Mouse (Mus musculus) heart, postnatal 0 days (tissue): Measurements from ENCODE around the gene Abcb11. TPM values are rescaled to one million over a fixed set of nuclear protein-coding genes. Genes with fewer than 3 reads are reported as not detected.

Source experiments
- ATAC-seq: fragments of 200-750 bp; cut with Nextera tagmentation; 2 replicates; pipeline ENCODE4 v1.8.0; 2017; ENCODE audit warnings: low read depth, moderate number of reproducible peaks, moderate library complexity; ENCODE audit not compliant: insufficient read depth
- DNase-seq: peaks from one replicate; pipeline ENCODE4 v3.0.0-alpha.2; 2016; ENCODE audit warnings: low spot score
- H3K27ac ChIP-seq: fragments of 300-500 bp; sonication (generic); 2 replicates; pipeline ENCODE4 v1.5.1; 2014; ENCODE audit warnings: low read depth, mild to moderate bottlenecking
- H3K27me3 ChIP-seq: fragments of 300-500 bp; sonication (generic); 2 replicates; pipeline ENCODE4 v1.6.1; 2014; ENCODE audit warnings: low read length, mixed read lengths; ENCODE audit not compliant: control insufficient read depth, insufficient read depth
- H3K36me3 ChIP-seq: fragments of 300-500 bp; sonication (generic); replicated peaks from 2 replicates; pipeline ENCODE4 v1.6.1; 2014; ENCODE audit warnings: low read length, mixed read lengths; ENCODE audit not compliant: control insufficient read depth, insufficient read depth
- H3K4me1 ChIP-seq: fragments of 300-500 bp; sonication (generic); 2 replicates; pipeline ENCODE4 v1.6.1; 2014; ENCODE audit warnings: antibody characterized with exemption; ENCODE audit not compliant: control insufficient read depth, insufficient read depth
- H3K4me2 ChIP-seq: fragments of 300-500 bp; sonication (generic); 2 replicates; pipeline ENCODE4 v1.6.1; 2014; ENCODE audit warnings: low read depth, mild to moderate bottlenecking, low read length, moderate library complexity
- H3K4me3 ChIP-seq: fragments of 300-500 bp; sonication (generic); 2 replicates; pipeline ENCODE4 v1.5.1; 2014; ENCODE audit warnings: low read depth, low read length
- H3K9ac ChIP-seq: fragments of 300-500 bp; sonication (generic); replicated peaks from 2 replicates; pipeline ENCODE4 v1.6.1; 2014; ENCODE audit warnings: low read depth, low read length, mixed read lengths
- H3K9me3 ChIP-seq: fragments of 300-500 bp; sonication (generic); replicated peaks from 2 replicates; pipeline ENCODE4 v1.6.1; 2016; ENCODE audit warnings: low read length; ENCODE audit not compliant: control insufficient read depth
- CTCF ChIP-seq: IDR thresholded peaks from 2 replicates; pipeline ENCODE4 v1.5.1; 2016; ENCODE audit warnings: antibody characterized with exemption, control low read depth, low read depth
- EP300 ChIP-seq: IDR thresholded peaks from 2 replicates; pipeline ENCODE4 v1.6.1; 2016; ENCODE audit warnings: antibody characterized with exemption, low read depth
- WGBS: fragments of 180-500 bp; shearing (Covaris S2); extraction: QIAGEN DNeasy Blood & Tissue Kit; methylation state at CpG from one replicate; pipeline ENCODE4 v1.1.7; 2014; 5-methylcytosine and 5-hydroxymethylcytosine counted together
- polyA plus RNA-seq: library from polyadenylated mRNA; unstranded; fragments of >200 nt; fragmentation: Nextera tagmentation; extraction: Ambion mirVana; gene quantifications from 2 replicates; pipeline ENCODE4 v1.2.1, GENCODE M21; 2015
- total RNA-seq: library from RNA; depleted of rRNA; stranded (reverse); fragments of >200 nt; gene quantifications from 2 replicates; pipeline ENCODE4 v1.2.3, GENCODE M21; 2014; ENCODE audit warnings: low replicate concordance; rRNA removed

Gene Abcb11
- total and polyA plus RNA-seq, 2 experiments from 2014 or later = not detected

- ATAC-seq = no peak
- WGBS = 19% methylated on average over 6 of the region's 6 CpGs
- Histone ChIP-seq H3K27ac (0 out of 2 replicates have a peak overlapping the region, but pooled peaks have one; percentile 63), H3K4me1 (0 out of 2 replicates have a peak, but pooled peaks cover 10% of the 10 kb centered on the region), H3K9me3 (no peaks in the 10 kb centered on the region), H3K4me3 (peak overlapping the region; percentile 90), H3K4me2 (peak overlapping the region; percentile 97), H3K9ac (peak overlapping the region; percentile 74), H3K27me3 (no peaks in the 10 kb centered on the region), H3K36me3 (peaks cover 16% of the 10 kb centered on the region)
- TF ChIP-seq EP300 (no peak), CTCF (no peak)
- no peak for DNase-seq
These were observed 137.2 kb downstream of the Abcb11 start for GRCm38 (mm10) chr2:69205185-69205584.

DNA sequence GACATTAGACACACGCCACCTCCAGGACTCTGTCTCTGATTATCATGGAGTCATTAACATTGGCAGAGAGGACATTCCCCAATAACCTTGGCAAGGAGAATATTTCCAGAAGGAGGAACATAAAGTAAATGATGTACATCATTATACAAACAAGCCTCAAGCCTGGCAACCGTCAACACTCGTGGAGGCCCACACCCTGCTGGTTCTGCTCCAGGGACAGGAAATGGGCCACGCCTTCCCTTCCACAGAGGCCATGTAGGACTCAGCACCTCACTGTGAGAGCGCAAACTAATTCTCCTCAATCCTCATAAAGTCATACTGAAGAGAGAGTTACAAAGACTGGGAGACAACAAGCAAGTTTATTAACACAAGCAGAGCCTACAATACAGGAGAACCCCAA lies 148.9 kb downstream of the Abcb11 start:
- no peak overlapping the region for H3K4me3 ChIP-seq
- no peak overlapping the region for H3K4me2 ChIP-seq
- H3K9ac ChIP-seq = no peak overlapping the region
- ATAC-seq (no peak), DNase-seq (no peak)
- no peak for TF ChIP-seq CTCF
- TF ChIP-seq EP300 = no peak
- peaks cover 45% of the 10 kb centered on the region for H3K36me3 ChIP-seq
- H3K4me1 ChIP-seq = no peaks in the 10 kb centered on the region
- no peaks in the 10 kb centered on the region for H3K27me3 ChIP-seq
- WGBS = 85% methylated on average over 5 of the region's 5 CpGs
- no peak overlapping the region for H3K27ac ChIP-seq
- no peaks in the 10 kb centered on the region for H3K9me3 ChIP-seq

- H3K4me3 ChIP-seq = no peak overlapping the region
- TF ChIP-seq CTCF (no peak), EP300 (no peak)
- H3K27ac ChIP-seq = no peak overlapping the region
- no peaks in the 10 kb centered on the region for H3K9me3 ChIP-seq
- H3K27me3 ChIP-seq = no peaks in the 10 kb centered on the region
- no peak overlapping the region for H3K9ac ChIP-seq
- peaks cover 30% of the 10 kb centered on the region for H3K36me3 ChIP-seq
- no peaks in the 10 kb centered on the region for H3K4me1 ChIP-seq
- no peak overlapping the region for H3K4me2 ChIP-seq
- WGBS = 76% methylated on average over 5 of the region's 5 CpGs
- DNase-seq (no peak), ATAC-seq (no peak)
These were observed 151.4 kb downstream of the Abcb11 start for GRCm38 (mm10) chr2:69191059-69191458.

- 79% methylated on average over 4 of the region's 4 CpGs for WGBS
- no peaks in the 10 kb centered on the region for H3K27me3 ChIP-seq
- no peak for ATAC-seq
- no peak for DNase-seq
- no peaks in the 10 kb centered on the region for H3K4me1 ChIP-seq
- H3K36me3 ChIP-seq = peaks cover 27% of the 10 kb centered on the region
- no peak for TF ChIP-seq CTCF
- TF ChIP-seq EP300 = no peak
- H3K27ac ChIP-seq = no peak overlapping the region
- H3K4me2 ChIP-seq = no peak overlapping the region
- H3K9ac ChIP-seq = no peak overlapping the region
- no peaks in the 10 kb centered on the region for H3K9me3 ChIP-seq
- no peak overlapping the region for H3K4me3 ChIP-seq
These were observed 153.2 kb downstream of the Abcb11 start for GRCm38 (mm10) chr2:69189222-69189621.

DNA sequence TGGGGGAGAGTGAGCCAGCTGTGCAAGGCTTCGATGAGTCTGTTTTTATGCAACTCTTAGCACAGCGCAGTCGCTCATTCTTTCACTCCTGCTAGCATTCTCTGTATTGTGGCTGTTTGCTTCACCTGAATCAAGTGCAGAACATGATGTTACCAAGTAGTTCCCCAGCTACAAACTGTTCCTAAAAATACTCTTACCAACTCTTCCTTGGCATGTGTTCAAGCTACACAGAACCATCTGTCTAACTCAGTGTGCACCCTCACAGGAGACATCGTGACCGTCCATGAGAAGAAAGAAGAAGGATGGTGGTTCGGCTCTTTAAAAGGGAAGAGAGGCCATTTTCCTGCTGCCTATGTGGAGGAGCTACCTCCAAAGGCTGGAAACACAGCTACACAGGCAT lies 153.7 kb downstream of the Abcb11 start:
- 68% methylated on average over 6 of the region's 6 CpGs for WGBS
- DNase-seq (no peak), ATAC-seq (no peak)
- H3K27ac ChIP-seq = no peak overlapping the region
- no peak overlapping the region for H3K4me2 ChIP-seq
- H3K27me3 ChIP-seq = no peaks in the 10 kb centered on the region
- H3K4me1 ChIP-seq = no peaks in the 10 kb centered on the region
- H3K9ac ChIP-seq = no peak overlapping the region
- TF ChIP-seq EP300 (no peak), CTCF (no peak)
- no peaks in the 10 kb centered on the region for H3K9me3 ChIP-seq
- no peak overlapping the region for H3K4me3 ChIP-seq
- peaks cover 22% of the 10 kb centered on the region for H3K36me3 ChIP-seq

Other genes with a start within 250 kb of the Abcb11 start
- gene Nostrin, start 206.8 kb downstream of the Abcb11 start, total RNA-seq = 1.1 and 6.9 TPM in 2 replicates
- 7.7 and 8.4 TPM in 2 replicates for gene Nostrin, start 206.8 kb downstream of the Abcb11 start, polyA plus RNA-seq
- 21.2 and 46.5 TPM in 2 replicates for gene Spc25, start 136.4 kb downstream of the Abcb11 start, total RNA-seq
- 47.8 and 57.2 TPM in 2 replicates for gene Spc25, start 136.4 kb downstream of the Abcb11 start, polyA plus RNA-seq
- gene G6pc2, start 131.5 kb downstream of the Abcb11 start, total RNA-seq = not detected in 2 replicates
- gene G6pc2, start 131.5 kb downstream of the Abcb11 start, polyA plus RNA-seq = not detected in 2 replicates
- gene Dhrs9, start 37.8 kb upstream of the Abcb11 start, total RNA-seq = 0.04 TPM in 1 of 2 replicates, not detected in the other
- gene Dhrs9, start 37.8 kb upstream of the Abcb11 start, polyA plus RNA-seq = 0.03 and 0.05 TPM in 2 replicates
- gene Lrp2, start 243.4 kb upstream of the Abcb11 start, total RNA-seq = 1.8 and 3.2 TPM in 2 replicates
- 0.19 and 0.23 TPM in 2 replicates for gene Lrp2, start 243.4 kb upstream of the Abcb11 start, polyA plus RNA-seq